Mouse (Mus musculus): ENCODE measurements around the gene Dmrt3. TPM values are rescaled to one million over a fixed set of nuclear protein-coding genes. Genes with fewer than 3 reads are reported as not detected.

Dmrt3 gene
- polyA plus RNA-seq, 1 experiment = 0.33 TPM

GRCm38 (mm10) chr19:25672101-25672950 lies 62.2 kb downstream of the Dmrt3 start, which contains the start of gene Dmrt2:
Gene Dmrt2 (plus strand): TSS chr19:25672411.
- Histone ChIP-seq H3K4me3 (replicated peaks; ENCODE audit: insufficient read depth, low read depth, low read length) (peak within 1 kb of the TSS; percentile 16), H3K27me3 (ENCODE audit: control insufficient read depth, insufficient read depth, low read length) (peaks cover 18% of the 10 kb centered on the region; the same call in 1 of the 2 replicates), H3K4me1 (ENCODE audit: control insufficient read depth, insufficient read depth, low read length) (no peaks in the 10 kb centered on the region; the same call in 1 of the 2 replicates), H3K27ac (ENCODE audit: insufficient read depth, low read length) (no peak within 1 kb of the TSS)
- DNase-seq = peak; percentile 55 to 56
- 1% methylated on average over 44 of the region's 44 CpGs for WGBS
- TF ChIP-seq POLR2A (IDR thresholded peaks at IDR 0.05; ENCODE audit: borderline replicate concordance, insufficient read depth, low read length) (no peak), CTCF (IDR thresholded peaks at IDR 0.05; ENCODE audit: borderline replicate concordance, insufficient read depth, low read depth, low read length) (no peak)

Other genes starting within 250 kb of the Dmrt3 start
- not detected in 2 replicates for gene Dmrt1, start 104.7 kb upstream of the Dmrt3 start, polyA plus RNA-seq (2012; rRNA removed)
- not detected in 2 replicates for gene Dmrt2, start 62.1 kb downstream of the Dmrt3 start, polyA plus RNA-seq (2012; rRNA removed)

All from cerebellum, adult 2 months (tissue).